Mouse (Mus musculus): ENCODE measurements around the gene Mfsd6. TPM values are rescaled to one million over a fixed set of nuclear protein-coding genes. Genes with fewer than 3 reads are reported as not detected.

Gene Mfsd6
- total and polyA plus RNA-seq, 2 experiments, result 3.7 to 5.1 TPM

DNA sequence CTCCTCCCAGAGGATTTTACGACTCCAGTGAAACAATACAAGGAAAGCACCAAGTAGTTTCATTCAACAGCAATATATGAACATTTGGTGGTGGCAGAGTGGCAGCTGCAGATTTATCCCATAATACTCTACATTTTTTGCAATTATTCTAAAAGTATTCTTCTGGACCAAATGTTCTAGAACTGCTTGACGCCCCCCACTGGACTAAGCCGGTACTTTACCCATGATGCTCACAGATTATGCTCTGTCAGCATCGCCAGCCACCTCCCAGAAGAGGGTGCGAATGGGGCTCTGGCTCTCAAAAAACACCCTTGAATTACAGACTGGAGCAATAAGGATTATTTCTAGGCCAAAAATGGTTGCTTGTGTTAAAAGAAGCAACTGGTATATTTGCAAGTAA, 8.2 kb downstream of the Mfsd6 start:
- H3K79me2 ChIP-seq (ENCODE audit: control insufficient read depth, insufficient read depth, low read length), result peaks cover 5% of the 10 kb centered on the region; the same call in 1 of the 2 replicates
- H3K4me3 ChIP-seq (ENCODE audit: insufficient read depth, low read depth, low read length), result no peak overlapping the region
- no peaks in the 10 kb centered on the region for H3K27me3 ChIP-seq (ENCODE audit: control insufficient read depth, insufficient read depth, low read length)
- WGBS, result 63% methylated on average over 5 of the region's 5 CpGs
- no peak overlapping the region for H3K27ac ChIP-seq (replicated peaks; ENCODE audit: insufficient read depth, low read depth, low read length)
- DNase-seq (ENCODE audit: extremely low read depth, low read depth, low spot score), result no peak
- no peaks in the 10 kb centered on the region for H3K4me1 ChIP-seq (ENCODE audit: control insufficient read depth, insufficient read depth, low read length)
- no peaks in the 10 kb centered on the region for H3K36me3 ChIP-seq (ENCODE audit: control insufficient read depth, insufficient read depth, low read length)
- no peak overlapping the region for H3K9ac ChIP-seq (ENCODE audit: low read depth, low read length)
- TF ChIP-seq POLR2A (IDR thresholded peaks at IDR 0.05; ENCODE audit: extremely low read depth, insufficient read depth, low read length) (no peak), CTCF (IDR thresholded peaks at IDR 0.05; ENCODE audit: low read depth, low read length) (no peak)

- Histone ChIP-seq H3K9ac (ENCODE audit: low read depth, low read length) (no peak overlapping the region), H3K4me1 (ENCODE audit: control insufficient read depth, insufficient read depth, low read length) (no peaks in the 10 kb centered on the region), H3K4me3 (ENCODE audit: insufficient read depth, low read depth, low read length) (no peak overlapping the region), H3K36me3 (ENCODE audit: control insufficient read depth, insufficient read depth, low read length) (no peaks in the 10 kb centered on the region), H3K27me3 (ENCODE audit: control insufficient read depth, insufficient read depth, low read length) (no peaks in the 10 kb centered on the region), H3K27ac (replicated peaks; ENCODE audit: insufficient read depth, low read depth, low read length) (no peak overlapping the region), H3K79me2 (ENCODE audit: control insufficient read depth, insufficient read depth, low read length) (peaks cover 5% of the 10 kb centered on the region; the same call in 1 of the 2 replicates)
- DNase-seq (ENCODE audit: extremely low read depth, low read depth, low spot score), result no peak
- TF ChIP-seq POLR2A (IDR thresholded peaks at IDR 0.05; ENCODE audit: extremely low read depth, insufficient read depth, low read length) (no peak), CTCF (IDR thresholded peaks at IDR 0.05; ENCODE audit: low read depth, low read length) (no peak)
- 71% methylated on average over 3 of the region's 3 CpGs for WGBS
Measured at GRCm38 (mm10) chr1:52718068-52718748, 9.1 kb downstream of the Mfsd6 start.

DNA sequence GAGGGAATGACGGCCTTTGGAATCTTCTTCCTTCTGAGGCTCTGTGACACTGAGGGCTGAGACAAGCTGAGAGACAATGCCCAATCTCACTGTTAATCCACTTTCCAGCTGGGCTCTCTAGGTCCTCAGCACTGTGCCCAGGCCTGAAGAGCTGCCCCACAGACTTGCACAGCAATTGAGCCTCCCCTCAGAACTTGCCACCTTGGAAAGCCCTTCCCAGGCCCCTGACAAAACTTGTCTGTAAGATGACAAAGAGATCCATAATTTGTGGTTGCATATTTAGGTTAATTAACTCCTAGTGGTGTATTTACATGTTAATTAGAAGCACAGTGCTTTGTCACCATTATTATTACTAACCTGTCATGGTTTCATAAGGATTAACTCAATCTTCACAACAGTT, 12.8 kb downstream of the Mfsd6 start:
- no peak for DNase-seq (ENCODE audit: extremely low read depth, low read depth, low spot score)
- no peak overlapping the region for H3K9ac ChIP-seq (ENCODE audit: low read depth, low read length)
- no peak overlapping the region for H3K4me3 ChIP-seq (ENCODE audit: insufficient read depth, low read depth, low read length)
- H3K36me3 ChIP-seq (ENCODE audit: control insufficient read depth, insufficient read depth, low read length), result no peaks in the 10 kb centered on the region
- H3K27me3 ChIP-seq (ENCODE audit: control insufficient read depth, insufficient read depth, low read length), result no peaks in the 10 kb centered on the region
- H3K79me2 ChIP-seq (ENCODE audit: control insufficient read depth, insufficient read depth, low read length), result no peaks in the 10 kb centered on the region; the same call in 1 of the 2 replicates
- WGBS, result 84% methylated on average over 1 of the region's 1 CpGs
- H3K27ac ChIP-seq (replicated peaks; ENCODE audit: insufficient read depth, low read depth, low read length), result no peak overlapping the region
- no peak for TF ChIP-seq CTCF (IDR thresholded peaks at IDR 0.05; ENCODE audit: low read depth, low read length)
- no peak for TF ChIP-seq POLR2A (IDR thresholded peaks at IDR 0.05; ENCODE audit: extremely low read depth, insufficient read depth, low read length)
- H3K4me1 ChIP-seq (ENCODE audit: control insufficient read depth, insufficient read depth, low read length), result no peaks in the 10 kb centered on the region

DNA sequence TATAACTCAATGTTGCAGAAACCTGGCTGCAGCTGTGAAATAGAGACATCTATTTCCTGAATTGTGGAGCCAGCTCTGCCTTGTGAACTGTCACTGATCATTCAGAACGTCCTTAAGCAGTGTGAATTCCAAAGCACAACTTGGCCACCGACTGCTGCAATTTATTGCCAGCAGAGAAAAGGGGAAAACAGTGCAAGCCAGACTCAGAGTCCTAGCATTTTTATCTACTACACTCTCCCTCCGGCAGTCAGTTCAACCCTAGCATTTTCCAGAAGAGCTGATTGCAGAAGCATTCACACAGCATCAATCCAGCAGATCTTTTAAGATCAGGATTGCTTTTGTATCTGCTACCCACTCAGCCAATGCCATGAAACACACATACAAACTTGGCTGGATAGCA, 13.2 kb downstream of the Mfsd6 start:
- Histone ChIP-seq H3K36me3 (ENCODE audit: control insufficient read depth, insufficient read depth, low read length) (no peaks in the 10 kb centered on the region), H3K79me2 (ENCODE audit: control insufficient read depth, insufficient read depth, low read length) (no peaks in the 10 kb centered on the region; the same call in 1 of the 2 replicates), H3K4me3 (ENCODE audit: insufficient read depth, low read depth, low read length) (no peak overlapping the region), H3K27ac (replicated peaks; ENCODE audit: insufficient read depth, low read depth, low read length) (no peak overlapping the region), H3K9ac (ENCODE audit: low read depth, low read length) (no peak overlapping the region), H3K27me3 (ENCODE audit: control insufficient read depth, insufficient read depth, low read length) (no peaks in the 10 kb centered on the region), H3K4me1 (ENCODE audit: control insufficient read depth, insufficient read depth, low read length) (no peaks in the 10 kb centered on the region)
- no peak for DNase-seq (ENCODE audit: extremely low read depth, low read depth, low spot score)
- WGBS, result 61% methylated on average over 3 of the region's 3 CpGs
- no peak for TF ChIP-seq CTCF (IDR thresholded peaks at IDR 0.05; ENCODE audit: low read depth, low read length)

GRCm38 (mm10) chr1:52708745-52709144, 18.5 kb downstream of the Mfsd6 start:
- Histone ChIP-seq H3K27me3 (ENCODE audit: control insufficient read depth, insufficient read depth, low read length) (no peaks in the 10 kb centered on the region), H3K36me3 (ENCODE audit: control insufficient read depth, insufficient read depth, low read length) (no peaks in the 10 kb centered on the region; the same call in 1 of the 2 replicates), H3K27ac (replicated peaks; ENCODE audit: insufficient read depth, low read depth, low read length) (no peak overlapping the region), H3K9ac (ENCODE audit: low read depth, low read length) (no peak overlapping the region), H3K4me1 (ENCODE audit: control insufficient read depth, insufficient read depth, low read length) (peaks cover 3% of the 10 kb centered on the region; the same call in 1 of the 2 replicates), H3K79me2 (ENCODE audit: control insufficient read depth, insufficient read depth, low read length) (no peaks in the 10 kb centered on the region; the same call in 1 of the 2 replicates), H3K4me3 (ENCODE audit: insufficient read depth, low read depth, low read length) (no peak overlapping the region)
- 62% methylated on average over 6 of the region's 6 CpGs for WGBS
- no peak for DNase-seq (ENCODE audit: extremely low read depth, low read depth, low spot score)
- TF ChIP-seq CTCF (IDR thresholded peaks at IDR 0.05; ENCODE audit: low read depth, low read length), result no peak
- TF ChIP-seq POLR2A (IDR thresholded peaks at IDR 0.05; ENCODE audit: extremely low read depth, insufficient read depth, low read length), result no peak

DNA sequence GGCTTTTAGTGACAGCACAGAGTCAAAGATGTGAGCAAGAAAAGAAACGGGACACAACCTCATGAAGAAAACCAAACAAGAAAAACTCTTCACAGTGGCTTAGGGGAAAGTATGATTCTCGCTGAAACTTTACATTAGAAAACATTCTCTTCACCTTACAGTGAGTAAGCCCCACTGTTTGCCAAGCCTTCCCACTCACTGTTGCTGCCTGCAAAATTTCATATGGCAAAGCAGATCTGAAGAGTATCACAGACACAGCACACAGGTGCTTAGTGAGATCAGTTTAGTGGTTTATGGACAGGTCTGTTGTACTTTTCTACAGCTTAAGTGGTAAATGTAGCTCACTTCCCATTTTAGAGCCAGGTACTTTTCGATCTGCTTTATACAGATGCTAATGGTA, 20.2 kb downstream of the Mfsd6 start:
- H3K27ac ChIP-seq (replicated peaks; ENCODE audit: insufficient read depth, low read depth, low read length), result no peak overlapping the region
- H3K79me2 ChIP-seq (ENCODE audit: control insufficient read depth, insufficient read depth, low read length), result no peaks in the 10 kb centered on the region; the same call in 1 of the 2 replicates
- no peak for DNase-seq (ENCODE audit: extremely low read depth, low read depth, low spot score)
- no peaks in the 10 kb centered on the region; the same call in 1 of the 2 replicates for H3K36me3 ChIP-seq (ENCODE audit: control insufficient read depth, insufficient read depth, low read length)
- TF ChIP-seq CTCF (IDR thresholded peaks at IDR 0.05; ENCODE audit: low read depth, low read length), result no peak
- WGBS, result 92% methylated on average over 3 of the region's 3 CpGs
- H3K27me3 ChIP-seq (ENCODE audit: control insufficient read depth, insufficient read depth, low read length), result no peaks in the 10 kb centered on the region
- no peak overlapping the region for H3K9ac ChIP-seq (ENCODE audit: low read depth, low read length)
- H3K4me3 ChIP-seq (ENCODE audit: insufficient read depth, low read depth, low read length), result no peak overlapping the region
- peaks cover 3% of the 10 kb centered on the region; the same call in 1 of the 2 replicates for H3K4me1 ChIP-seq (ENCODE audit: control insufficient read depth, insufficient read depth, low read length)

All from liver, adult 2 months (tissue).